In genomic region chr5:130757517-130757916, GRCm38 (mm10) we compare ENCODE assay signal across 12 mouse cellular contexts.
DNase-seq lines count a peak whose midpoint lies in the region; ATAC-seq and TF ChIP-seq lines count a peak whose summit lies in the region.
"Had no signal": no experiment of that assay in that cellular context is flagged by ENCODE, and none has a peak within 500 bp of the region (broad histone marks: within the 10 kb centered on the region; RNA-seq: fewer than 3 reads in every experiment).

No protein-coding gene starts in this region.

- no peak overlapping the region for H3K27ac ChIP-seq in testis, adult 2 months (ENCODE audit: control insufficient read depth, insufficient read depth, low read depth, low read length)
- H3K27ac ChIP-seq in stomach, postnatal 0 days (replicated peaks): no peak overlapping the region
- H3K27ac ChIP-seq: embryonic facial prominence, embryonic 13.5 days; heart, embryonic 13.5 days had no signal

- ATAC-seq in stomach, postnatal 0 days (ENCODE audit: low FRiP score, low TSS enrichment): no peak

- H3K4me3 ChIP-seq in testis, adult 2 months (ENCODE audit: control insufficient read depth, low read depth, low read length): no peak overlapping the region
- H3K4me3 ChIP-seq in stomach, postnatal 0 days (ENCODE audit: low read depth, low read length): no peak overlapping the region
- H3K4me3 ChIP-seq: embryonic facial prominence, embryonic 13.5 days; heart, embryonic 13.5 days had no signal

- no peaks in the 10 kb centered on the region for H3K36me3 ChIP-seq in testis, adult 2 months (ENCODE audit: control insufficient read depth, insufficient read depth, low read length)
- no peaks in the 10 kb centered on the region for H3K36me3 ChIP-seq in stomach, postnatal 0 days (ENCODE audit: control insufficient read depth, insufficient read depth, low read length)
- H3K36me3 ChIP-seq: embryonic facial prominence, embryonic 13.5 days; heart, embryonic 13.5 days had no signal

- H3K4me2 ChIP-seq in stomach, postnatal 0 days (replicated peaks; ENCODE audit: low read depth): no peak overlapping the region
- H3K4me2 ChIP-seq: embryonic facial prominence, embryonic 13.5 days; heart, embryonic 13.5 days had no signal

- H3K4me1 ChIP-seq in testis, adult 2 months (ENCODE audit: control insufficient read depth, insufficient read depth, low read length): no peaks in the 10 kb centered on the region
- H3K4me1 ChIP-seq in stomach, postnatal 0 days (replicated peaks; ENCODE audit: control insufficient read depth, insufficient read depth): no peaks in the 10 kb centered on the region
- H3K4me1 ChIP-seq: embryonic facial prominence, embryonic 13.5 days; heart, embryonic 13.5 days had no signal

- no peak overlapping the region for H3K9ac ChIP-seq in stomach, postnatal 0 days (ENCODE audit: low read length)
- H3K9ac ChIP-seq: embryonic facial prominence, embryonic 13.5 days; heart, embryonic 13.5 days had no signal

- DNase-seq in kidney, postnatal 10 days: peak; percentile 7
- no peak for DNase-seq in kidney, adult 18-20 months
- no peak for DNase-seq in testis, postnatal 10 days (ENCODE audit: low spot score)
- peak; percentile 71 for DNase-seq in ZHBTc4 (ENCODE audit: low read depth, low spot score)
- DNase-seq in stomach, postnatal 0 days (ENCODE audit: low spot score): no peak
- DNase-seq in adrenal gland, postnatal 4 days (ENCODE audit: low spot score in 2 of 2): no peak
- DNase-seq: kidney, adult 11 months; lung, postnatal 36 days; thymus, postnatal 14 days had no signal

- WGBS in stomach, postnatal 0 days: 83% methylated on average over 3 of the region's 3 CpGs

- peak; percentile 29; the same call in 1 of the 2 replicates for TF ChIP-seq CTCF in testis, adult 2 months (IDR thresholded peaks at IDR 0.05; ENCODE audit: control insufficient read depth, insufficient read depth, insufficient replicate concordance, low read depth, low read length)
- TF ChIP-seq CTCF in stomach, postnatal 0 days (IDR thresholded peaks at IDR 0.05; ENCODE audit: low read depth): peak; percentile 42

- no peaks in the 10 kb centered on the region for H3K27me3 ChIP-seq in testis, adult 2 months (ENCODE audit: control insufficient read depth, insufficient read depth, low read length)
- H3K27me3 ChIP-seq in stomach, postnatal 0 days (ENCODE audit: control insufficient read depth, insufficient read depth, low read length): no peaks in the 10 kb centered on the region
- H3K27me3 ChIP-seq: embryonic facial prominence, embryonic 13.5 days; heart, embryonic 13.5 days had no signal

- no peak for TF ChIP-seq POLR2A in testis, adult 2 months (IDR thresholded peaks at IDR 0.05; ENCODE audit: control insufficient read depth, low read depth, low read length)

- no peak for TF ChIP-seq EP300 in stomach, postnatal 0 days (optimal IDR thresholded peaks at IDR 0.05)

- no peaks in the 10 kb centered on the region for H3K9me3 ChIP-seq in stomach, postnatal 0 days (ENCODE audit: control insufficient read depth, low read length)
- H3K9me3 ChIP-seq: embryonic facial prominence, embryonic 13.5 days had no signal

Comparison
In these comparisons a context has a peak if more than half of its experiments do, and no peak if none do; other contexts are left out.
1. DNase-seq: peak in kidney, postnatal 10 days (single experiment) and ZHBTc4 (single experiment); none in kidney, adult 18-20 months (single experiment), testis, postnatal 10 days (single experiment), stomach, postnatal 0 days (single experiment) and adrenal gland, postnatal 4 days (0 of 2).